Mouse (Mus musculus): ENCODE measurements around the gene Tent4b. TPM values are rescaled to one million over a fixed set of nuclear protein-coding genes. Genes with fewer than 3 reads are reported as not detected.
"Not testable (repeated sequence)": the region's sequence is repeated elsewhere in the genome, so short reads cannot be mapped to it uniquely, and the experiment has no call there.

Gene Tent4b
- 10 to 100 TPM; 35.8 to 39.8 (median 38.2) TPM for total RNA-seq (2022)

GRCm38 (mm10) chr8:88198945-88199571 lies at the start of gene Tent4b:
Gene Tent4b (plus strand): TSS chr8:88199213.
- peak; percentile 84 to 89 for DNase-seq (ENCODE audit: low spot score in 2 of 2)

GRCm38 (mm10) chr8:88150910-88151371 lies 48.1 kb upstream of the Tent4b start:
- DNase-seq (ENCODE audit: low spot score in 2 of 2), result peak; percentile 10 to 66

GRCm38 (mm10) chr8:88160237-88160995 lies 38.6 kb upstream of the Tent4b start:
- peak in 1 of 2 experiments; percentile 38 for DNase-seq (ENCODE audit: low spot score in 2 of 2)

GRCm38 (mm10) chr8:88161439-88161838 lies 37.6 kb upstream of the Tent4b start:
- peak in 1 of 2 experiments; percentile 62 for DNase-seq (ENCODE audit: low spot score in 2 of 2)

GRCm38 (mm10) chr8:88175264-88175663 lies 23.7 kb upstream of the Tent4b start:
- no peak for DNase-seq (ENCODE audit: low spot score in 2 of 2)

GRCm38 (mm10) chr8:88177291-88177690 lies 21.7 kb upstream of the Tent4b start:
- no peak for DNase-seq (ENCODE audit: low spot score in 2 of 2)

GRCm38 (mm10) chr8:88183121-88183520 lies 15.9 kb upstream of the Tent4b start:
- no peak for DNase-seq (ENCODE audit: low spot score in 2 of 2)

- no peak for DNase-seq (ENCODE audit: low spot score in 2 of 2)
Observed at GRCm38 (mm10) chr8:88184914-88185313, 14.1 kb upstream of the Tent4b start.

- no peak for DNase-seq (ENCODE audit: low spot score in 2 of 2)
Observed at GRCm38 (mm10) chr8:88185716-88186115, 13.3 kb upstream of the Tent4b start.

GRCm38 (mm10) chr8:88197328-88197727 lies 1.7 kb upstream of the Tent4b start:
- no peak for DNase-seq (ENCODE audit: low spot score in 2 of 2)

- DNase-seq (ENCODE audit: low spot score in 2 of 2), result no peak
Observed at GRCm38 (mm10) chr8:88198551-88198944, 465 bp upstream of the Tent4b start.

GRCm38 (mm10) chr8:88199700-88200601 lies 938 bp downstream of the Tent4b start:
- peak; percentile 25 to 47 for DNase-seq (ENCODE audit: low spot score in 2 of 2)

- no peak for DNase-seq (ENCODE audit: low spot score in 2 of 2)
Observed at GRCm38 (mm10) chr8:88200724-88201495, 1.9 kb downstream of the Tent4b start.

GRCm38 (mm10) chr8:88201641-88202040 lies 2.6 kb downstream of the Tent4b start:
- no peak for DNase-seq (ENCODE audit: low spot score in 2 of 2)

GRCm38 (mm10) chr8:88206016-88206415 lies 7.0 kb downstream of the Tent4b start:
- DNase-seq (ENCODE audit: low spot score in 2 of 2), result no peak

- no peak for DNase-seq (ENCODE audit: low spot score in 2 of 2)
Observed at GRCm38 (mm10) chr8:88207121-88207821, 8.3 kb downstream of the Tent4b start.

GRCm38 (mm10) chr8:88209930-88210827 lies 11.2 kb downstream of the Tent4b start:
- not testable (repeated sequence) for DNase-seq (ENCODE audit: low spot score in 2 of 2)

GRCm38 (mm10) chr8:88221353-88221752 lies 22.3 kb downstream of the Tent4b start:
- no peak for DNase-seq (ENCODE audit: low spot score in 2 of 2)

- no peak for DNase-seq (ENCODE audit: low spot score in 2 of 2)
Observed at GRCm38 (mm10) chr8:88225358-88225757, 26.3 kb downstream of the Tent4b start.

Data from left cerebral cortex, adult 8-10 months (tissue).